Mouse (Mus musculus) myocyte (in vitro differentiated cells): ENCODE measurements around the gene Trpm3. TPM values are rescaled to one million over a fixed set of nuclear protein-coding genes. Genes with fewer than 3 reads are reported as not detected.

Experiments used
- H3K27me3 ChIP-seq: one replicate; pipeline ENCODE4 v1.6.1; 2011; ENCODE audit not compliant: control insufficient read depth, insufficient read depth, insufficient read length
- H3K36me3 ChIP-seq: one replicate; pipeline ENCODE4 v1.6.1; 2011; ENCODE audit not compliant: control insufficient read depth, insufficient read depth
- H3K4me2 ChIP-seq: one replicate; pipeline ENCODE4 v1.6.1; 2011; ENCODE audit warnings: low read depth, control low read depth
- H3K4me3 ChIP-seq: one replicate; pipeline ENCODE4 v1.5.1; 2011; ENCODE audit warnings: mild to moderate bottlenecking, control low read depth, moderate library complexity
- H3K79me2 ChIP-seq: one replicate; pipeline ENCODE4 v1.6.1; 2011; ENCODE audit not compliant: control insufficient read depth, insufficient read depth
- H3ac ChIP-seq: one replicate; pipeline ENCODE4 v1.6.1; 2011; ENCODE audit not compliant: control insufficient read depth, insufficient read length
- CEBPB ChIP-seq: IDR thresholded peaks from 2 replicates; pipeline ENCODE4 v1.6.1; 2011; ENCODE audit warnings: mild to moderate bottlenecking, moderate library complexity; ENCODE audit not compliant: poor library complexity, insufficient read depth, severe bottlenecking
- E2F4 ChIP-seq: IDR thresholded peaks from one replicate; pipeline ENCODE4 v1.6.1; 2011; ENCODE audit warnings: mild to moderate bottlenecking, control low read depth, moderate library complexity; ENCODE audit not compliant: insufficient read depth
- MAX ChIP-seq: IDR thresholded peaks from one replicate; pipeline ENCODE4 v1.6.1; 2011; ENCODE audit warnings: low read depth, mild to moderate bottlenecking, control low read depth
- MYOD1 ChIP-seq, 3 experiments: IDR thresholded peaks; one replicate each; pipeline ENCODE4 v1.6.1; 2011; ENCODE audit warnings: control low read depth in 2 of 3, low read depth in 2 of 3, mild to moderate bottlenecking in 2 of 3, moderate library complexity in 1 of 3; ENCODE audit not compliant: insufficient read length in 2 of 3, control insufficient read depth in 1 of 3
- MYOG ChIP-seq, 3 experiments: IDR thresholded peaks; one replicate each; pipeline ENCODE4 v1.6.1; 2011; ENCODE audit warnings: control low read depth in 2 of 3, low read depth in 2 of 3, mild to moderate bottlenecking in 2 of 3; ENCODE audit not compliant: insufficient read length in 2 of 3, control insufficient read depth in 1 of 3, insufficient read depth in 1 of 3
- POLR2A ChIP-seq: IDR thresholded peaks from one replicate; pipeline ENCODE4 v1.6.1; 2011; ENCODE audit warnings: low read depth, mild to moderate bottlenecking, control low read depth, moderate library complexity; ENCODE audit not compliant: insufficient read length
- POLR2AphosphoS2 ChIP-seq: IDR thresholded peaks from one replicate; pipeline ENCODE4 v1.6.1; 2011; ENCODE audit warnings: low read depth, control low read depth; ENCODE audit not compliant: insufficient read length
- REST ChIP-seq: IDR thresholded peaks from one replicate; pipeline ENCODE4 v1.6.1; 2011; ENCODE audit warnings: mild to moderate bottlenecking, control low read depth, moderate library complexity; ENCODE audit not compliant: insufficient read depth, insufficient read length
- SRF ChIP-seq: IDR thresholded peaks from one replicate; pipeline ENCODE4 v1.6.1; 2011; ENCODE audit warnings: low read depth; ENCODE audit not compliant: control insufficient read depth, insufficient read length
- TCF12 ChIP-seq: IDR thresholded peaks from one replicate; pipeline ENCODE4 v1.6.1; 2011; ENCODE audit warnings: mild to moderate bottlenecking, control low read depth; ENCODE audit not compliant: poor library complexity, insufficient read depth, severe bottlenecking
- TCF3 ChIP-seq: IDR thresholded peaks from one replicate; pipeline ENCODE4 v1.6.1; 2011; ENCODE audit warnings: low read depth, control low read depth; ENCODE audit not compliant: insufficient read length
- USF1 ChIP-seq: IDR thresholded peaks from one replicate; pipeline ENCODE4 v1.6.1; 2011; ENCODE audit warnings: low read depth, mild to moderate bottlenecking, control low read depth, moderate library complexity
- polyA plus RNA-seq: library from polyadenylated mRNA; unstranded; fragments of >200 nt; fragmentation: generic; extraction: Trizol; gene quantifications from one replicate; pipeline ENCODE4 v1.2.1, GENCODE M21; 2012; ENCODE audit warnings: missing spikeins

Trpm3 gene
- polyA plus RNA-seq, 1 experiment = 0.05 TPM

DNA sequence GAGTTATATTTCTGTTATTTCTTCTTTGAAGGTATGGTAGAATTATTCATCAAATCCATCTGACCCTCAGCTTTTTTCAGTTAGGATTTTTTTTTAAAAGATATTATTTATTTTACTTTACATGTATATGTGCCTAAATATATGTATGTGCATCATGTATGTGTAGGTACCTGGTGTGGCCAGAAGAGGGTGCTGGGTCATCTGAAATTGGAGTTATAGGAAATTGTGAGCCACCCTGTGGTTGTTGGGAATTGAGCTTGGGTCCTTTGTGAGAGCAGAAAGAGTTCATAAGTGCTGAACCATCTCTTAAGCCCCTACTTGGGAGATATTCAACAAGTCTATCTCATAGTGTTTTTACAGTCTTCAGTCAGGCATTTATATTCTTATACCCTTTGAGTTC, 389.1 kb downstream of the Trpm3 start:
- Histone ChIP-seq H3K27me3 (no peaks in the 10 kb centered on the region), H3ac (no peak overlapping the region), H3K36me3 (no peaks in the 10 kb centered on the region), H3K4me3 (no peak overlapping the region), H3K79me2 (no peaks in the 10 kb centered on the region), H3K4me2 (no peak overlapping the region)
- TF ChIP-seq USF1 = no peak
- no peak for TF ChIP-seq MYOG (IDR thresholded peaks at IDR 0.05; ENCODE audit: control insufficient read depth in 1 of 3, insufficient read depth in 1 of 3, insufficient read length in 2 of 3, low read depth in 2 of 3)
- no peak for TF ChIP-seq MAX
- TF ChIP-seq SRF = no peak
- no peak for TF ChIP-seq MYOD1 (IDR thresholded peaks at IDR 0.05; ENCODE audit: control insufficient read depth in 1 of 3, insufficient read length in 2 of 3, low read depth in 2 of 3)
- TF ChIP-seq E2F4 = no peak
- TF ChIP-seq REST = no peak
- no peak for TF ChIP-seq POLR2AphosphoS2

DNA sequence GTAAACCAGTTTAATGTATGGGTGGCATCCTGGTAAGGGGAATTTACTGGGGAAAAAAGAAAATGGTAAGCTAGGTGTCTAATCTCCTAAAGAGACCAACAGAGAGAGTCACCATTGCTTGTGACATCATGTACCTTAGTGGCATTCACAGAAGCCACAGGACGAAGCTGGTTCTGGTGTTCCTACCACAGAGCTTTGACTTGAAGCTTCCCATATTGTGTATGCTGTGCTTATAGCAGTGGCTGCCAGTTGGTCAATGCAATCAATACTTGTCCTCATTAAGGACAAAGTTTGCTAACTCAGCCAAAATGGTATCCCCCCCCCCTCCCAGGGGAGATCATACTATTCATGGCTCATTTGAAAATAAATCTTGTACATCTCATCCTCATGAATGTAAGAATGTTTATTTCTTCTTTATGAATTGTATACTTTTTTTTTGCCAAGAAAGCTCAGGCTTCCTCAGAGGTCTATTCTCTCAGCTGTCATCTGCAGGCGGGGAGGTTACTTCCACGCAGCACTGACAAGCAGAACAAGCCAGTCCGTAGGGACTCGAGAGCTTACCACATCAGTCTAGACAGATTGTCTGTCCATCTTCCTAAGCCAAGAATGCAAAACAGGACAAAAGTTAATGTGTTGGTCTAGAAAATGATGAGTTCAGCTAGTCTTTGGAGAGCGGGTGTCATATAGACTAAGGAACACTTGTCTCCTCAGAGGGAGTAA, 404.3 kb downstream of the Trpm3 start:
- no peaks in the 10 kb centered on the region for H3K36me3 ChIP-seq
- H3K27me3 ChIP-seq = no peaks in the 10 kb centered on the region
- no peak overlapping the region for H3K4me3 ChIP-seq
- H3K4me2 ChIP-seq = no peak overlapping the region
- no peak overlapping the region for H3ac ChIP-seq
- no peak for TF ChIP-seq POLR2AphosphoS2
- no peak for TF ChIP-seq MYOG (IDR thresholded peaks at IDR 0.05; ENCODE audit: control insufficient read depth in 1 of 3, insufficient read depth in 1 of 3, insufficient read length in 2 of 3, low read depth in 2 of 3)
- no peak for TF ChIP-seq USF1
- no peak for TF ChIP-seq TCF3
- TF ChIP-seq MAX = no peak
- TF ChIP-seq POLR2A = no peak
- TF ChIP-seq REST = no peak
- TF ChIP-seq E2F4 = no peak
- no peaks in the 10 kb centered on the region for H3K79me2 ChIP-seq

DNA sequence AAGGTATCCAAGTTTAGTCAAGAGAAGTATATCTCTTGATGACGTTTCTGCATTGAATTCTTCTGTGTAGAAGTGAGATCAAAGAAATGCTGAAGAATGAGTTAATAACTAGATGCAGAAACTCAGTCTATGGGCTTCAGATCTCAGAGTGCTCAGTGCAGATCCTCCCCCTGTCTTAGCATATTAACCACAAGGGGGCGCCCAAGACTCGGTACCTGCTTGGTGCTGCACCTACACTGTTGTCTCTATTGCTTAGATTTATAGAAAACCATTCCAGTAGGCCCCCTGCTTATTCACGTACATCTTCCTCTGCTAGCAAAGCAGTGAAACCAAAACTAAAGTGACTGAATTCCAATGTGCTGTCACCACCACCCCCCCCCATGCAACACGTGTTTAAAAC, 413.3 kb downstream of the Trpm3 start:
- H3K36me3 ChIP-seq = no peaks in the 10 kb centered on the region
- no peak for TF ChIP-seq POLR2AphosphoS2
- TF ChIP-seq TCF12 = no peak
- TF ChIP-seq TCF3 = no peak
- TF ChIP-seq POLR2A = no peak
- TF ChIP-seq MYOG (IDR thresholded peaks at IDR 0.05; ENCODE audit: control insufficient read depth in 1 of 3, insufficient read depth in 1 of 3, insufficient read length in 2 of 3, low read depth in 2 of 3) = no peak
- no peak for TF ChIP-seq SRF
- TF ChIP-seq CEBPB = no peak
- no peak for TF ChIP-seq E2F4
- no peak for TF ChIP-seq REST
- TF ChIP-seq USF1 = no peak
- TF ChIP-seq MAX = no peak
- no peak for TF ChIP-seq MYOD1 (IDR thresholded peaks at IDR 0.05; ENCODE audit: control insufficient read depth in 1 of 3, insufficient read length in 2 of 3, low read depth in 2 of 3)
- no peak overlapping the region for H3K4me3 ChIP-seq
- H3K27me3 ChIP-seq = no peaks in the 10 kb centered on the region
- H3ac ChIP-seq = no peak overlapping the region
- H3K79me2 ChIP-seq = no peaks in the 10 kb centered on the region
- no peak overlapping the region for H3K4me2 ChIP-seq

DNA sequence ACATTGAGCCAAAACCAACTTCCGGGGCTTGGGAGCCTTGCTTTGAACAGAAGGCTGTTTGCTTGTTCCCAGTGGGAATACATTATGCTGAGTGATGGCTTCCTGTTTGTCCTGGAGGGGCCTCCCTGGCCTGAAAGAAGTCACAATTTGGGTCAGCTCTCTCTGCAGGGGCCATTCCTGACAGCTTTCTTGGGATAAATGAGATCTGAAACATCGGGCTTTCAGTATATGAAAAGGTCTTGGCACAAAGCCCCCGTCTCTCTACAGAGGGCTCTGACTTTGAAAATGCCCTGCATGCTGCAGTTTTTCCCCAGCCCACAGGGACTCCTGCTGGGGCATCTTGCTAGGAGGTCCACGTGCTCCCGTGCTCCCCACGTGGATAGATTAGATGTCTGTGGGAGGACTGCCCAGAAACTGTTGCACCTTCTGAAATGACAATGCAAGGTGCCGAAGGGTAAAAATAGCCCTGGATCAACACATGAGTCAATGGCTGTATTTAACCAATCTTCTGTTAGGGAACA, 415.6 kb downstream of the Trpm3 start:
- TF ChIP-seq USF1 (no peak), SRF (no peak), REST (no peak), CEBPB (no peak)
- no peaks in the 10 kb centered on the region for H3K36me3 ChIP-seq
- no peaks in the 10 kb centered on the region for H3K79me2 ChIP-seq
- no peaks in the 10 kb centered on the region for H3K27me3 ChIP-seq
- H3K4me2 ChIP-seq = no peak overlapping the region
- no peak overlapping the region for H3ac ChIP-seq
- H3K4me3 ChIP-seq = no peak overlapping the region

DNA sequence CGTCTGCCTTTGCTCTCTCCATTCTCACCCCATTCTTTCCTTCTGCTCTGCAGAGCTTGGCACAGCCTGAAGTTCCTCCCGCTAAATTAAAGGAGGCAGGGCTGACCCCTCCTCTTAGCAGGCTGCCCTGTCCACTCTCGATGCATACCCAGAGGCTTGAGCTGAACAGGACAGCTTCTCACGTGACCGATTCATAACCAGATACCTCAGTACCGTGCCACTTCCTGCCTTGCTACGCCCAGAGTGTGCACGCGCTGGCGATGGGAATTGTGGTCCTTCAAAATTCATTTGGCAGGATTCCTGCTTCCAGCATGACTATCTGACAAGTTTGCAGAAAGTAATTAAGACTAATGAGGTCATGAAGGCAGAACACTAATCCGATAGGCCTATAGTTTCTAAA, 433.6 kb downstream of the Trpm3 start:
- no peak overlapping the region for H3K4me3 ChIP-seq
- no peaks in the 10 kb centered on the region for H3K27me3 ChIP-seq
- TF ChIP-seq USF1 (no peak), MYOG (IDR thresholded peaks at IDR 0.05; ENCODE audit: control insufficient read depth in 1 of 3, insufficient read depth in 1 of 3, insufficient read length in 2 of 3, low read depth in 2 of 3) (no peak), POLR2A (no peak), SRF (no peak), CEBPB (no peak), MAX (no peak), TCF12 (no peak), REST (no peak), MYOD1 (IDR thresholded peaks at IDR 0.05; ENCODE audit: control insufficient read depth in 1 of 3, insufficient read length in 2 of 3, low read depth in 2 of 3) (no peak), E2F4 (no peak), POLR2AphosphoS2 (no peak), TCF3 (no peak)
- H3K4me2 ChIP-seq = no peak overlapping the region
- no peaks in the 10 kb centered on the region for H3K79me2 ChIP-seq
- H3K36me3 ChIP-seq = no peaks in the 10 kb centered on the region
- H3ac ChIP-seq = no peak overlapping the region
